Mouse (Mus musculus) cerebellum, adult 2 months (tissue): ENCODE data around the gene Rpl6.

Experiments used
- CTCF ChIP-seq: fragments of 200-500 bp; IDR thresholded peaks from 2 replicates; pipeline ENCODE4 v1.5.1; 2011; ENCODE audit warnings: low read depth, mild to moderate bottlenecking, control low read depth, low read length, moderate library complexity, borderline replicate concordance; ENCODE audit not compliant: insufficient read depth
- POLR2A ChIP-seq: fragments of 200-500 bp; IDR thresholded peaks from 2 replicates; pipeline ENCODE4 v1.6.1; 2011; ENCODE audit warnings: low read length, control low read depth, borderline replicate concordance; ENCODE audit not compliant: insufficient read depth

- TF ChIP-seq CTCF: no peak
- no peak for TF ChIP-seq POLR2A
Measured at GRCm38 (mm10) chr5:121179077-121179857, 25.0 kb upstream of the Rpl6 start.
